Mouse (Mus musculus): ENCODE measurements around the gene Pygl. TPM values are rescaled to one million over a fixed set of nuclear protein-coding genes. Genes with fewer than 3 reads are reported as not detected.
A peak's percentile ranks its signal among the peaks of the same experiment; 100 is the strongest.
"Not testable (repeated sequence)": the region's sequence is repeated elsewhere in the genome, so short reads cannot be mapped to it uniquely, and the experiment has no call there.

Pygl gene
- polyA plus RNA-seq, 1 experiment from 2014 or later: 27.6 TPM

DNA sequence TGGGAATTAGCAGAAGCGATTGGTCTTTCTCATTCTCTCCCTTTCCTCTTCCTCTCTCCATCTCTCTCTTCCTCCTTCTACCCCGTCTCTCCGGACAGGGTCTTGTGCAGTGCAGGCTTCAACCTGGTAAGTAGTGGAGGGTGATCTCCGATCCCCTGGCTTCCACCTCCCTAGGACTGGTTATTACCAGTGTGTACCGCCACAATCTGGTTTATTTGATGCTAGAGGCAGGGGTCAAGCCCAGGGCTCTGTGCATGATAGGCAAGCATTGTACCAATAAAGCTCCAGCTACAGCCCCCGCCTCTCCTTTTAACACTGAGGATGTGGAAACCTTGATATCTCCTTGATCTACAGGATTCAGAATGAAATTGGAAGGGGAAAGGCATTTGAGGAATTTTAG, 17.7 kb downstream of the Pygl start:
- Histone ChIP-seq H3K4me1 (ENCODE audit: control insufficient read depth, insufficient read depth, low read length) (no peaks in the 10 kb centered on the region), H3K4me3 (ENCODE audit: low read length) (no peak overlapping the region), H3K9me3 (ENCODE audit: control insufficient read depth, low read length) (no peaks in the 10 kb centered on the region), H3K27me3 (replicated peaks; ENCODE audit: control insufficient read depth, insufficient read depth, low read length) (no peaks in the 10 kb centered on the region), H3K9ac (ENCODE audit: low read depth, low read length) (no peak overlapping the region), H3K36me3 (ENCODE audit: control insufficient read depth, insufficient read depth, low read length) (no peaks in the 10 kb centered on the region), H3K27ac (ENCODE audit: low read length) (no peak overlapping the region), H3K4me2 (ENCODE audit: low read depth, low read length) (no peak overlapping the region)
- 84% methylated on average over 6 of the region's 6 CpGs for WGBS
- no peak for ATAC-seq

DNA sequence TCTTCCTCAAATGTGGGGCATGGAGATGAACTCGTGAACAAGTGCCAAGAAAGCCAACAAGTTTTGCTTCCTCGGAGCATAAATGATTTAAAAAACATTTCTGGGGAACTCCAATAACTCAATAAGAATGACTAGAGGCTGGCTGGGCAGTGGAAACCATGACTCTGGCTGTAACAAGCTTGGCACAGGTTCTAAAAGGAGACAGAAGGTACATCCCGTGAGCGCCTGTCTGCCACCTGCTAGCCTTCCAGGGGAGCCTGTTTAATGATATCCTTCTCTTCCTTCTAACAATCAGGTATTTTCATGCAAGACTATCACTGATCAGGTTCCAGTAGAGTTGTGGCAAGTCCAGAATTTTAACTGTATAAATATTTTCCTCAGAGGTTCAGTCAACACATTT, 18.8 kb downstream of the Pygl start:
- Histone ChIP-seq H3K27ac (ENCODE audit: low read length) (no peak overlapping the region), H3K4me1 (ENCODE audit: control insufficient read depth, insufficient read depth, low read length) (no peaks in the 10 kb centered on the region), H3K9me3 (ENCODE audit: control insufficient read depth, low read length) (no peaks in the 10 kb centered on the region), H3K27me3 (replicated peaks; ENCODE audit: control insufficient read depth, insufficient read depth, low read length) (no peaks in the 10 kb centered on the region), H3K4me3 (ENCODE audit: low read length) (no peak overlapping the region), H3K4me2 (ENCODE audit: low read depth, low read length) (no peak overlapping the region), H3K36me3 (ENCODE audit: control insufficient read depth, insufficient read depth, low read length) (no peaks in the 10 kb centered on the region), H3K9ac (ENCODE audit: low read depth, low read length) (no peak overlapping the region)
- WGBS: 80% methylated on average over 4 of the region's 4 CpGs
- ATAC-seq: no peak

DNA sequence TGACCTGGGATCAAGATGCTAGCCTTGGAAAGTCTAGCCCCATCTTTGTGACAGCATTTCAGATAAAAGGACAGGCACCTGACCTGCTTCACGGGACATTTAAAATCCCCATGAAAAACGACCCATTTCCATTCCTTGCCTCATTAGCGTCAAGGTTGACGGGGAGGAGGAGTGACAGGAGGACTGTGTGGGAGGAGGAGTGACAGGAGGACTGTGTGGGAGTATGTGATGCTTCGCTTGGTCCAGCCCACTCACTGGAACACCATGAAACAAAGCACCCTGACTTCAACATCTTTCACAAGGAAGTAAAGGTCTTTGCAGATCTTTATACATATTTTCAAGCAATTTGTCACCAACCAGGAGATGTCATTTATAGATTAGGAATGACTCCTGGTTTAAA, 23.1 kb downstream of the Pygl start:
- H3K36me3 ChIP-seq (ENCODE audit: control insufficient read depth, insufficient read depth, low read length): no peaks in the 10 kb centered on the region
- no peak for ATAC-seq
- 75% methylated on average over 5 of the region's 5 CpGs for WGBS

DNA sequence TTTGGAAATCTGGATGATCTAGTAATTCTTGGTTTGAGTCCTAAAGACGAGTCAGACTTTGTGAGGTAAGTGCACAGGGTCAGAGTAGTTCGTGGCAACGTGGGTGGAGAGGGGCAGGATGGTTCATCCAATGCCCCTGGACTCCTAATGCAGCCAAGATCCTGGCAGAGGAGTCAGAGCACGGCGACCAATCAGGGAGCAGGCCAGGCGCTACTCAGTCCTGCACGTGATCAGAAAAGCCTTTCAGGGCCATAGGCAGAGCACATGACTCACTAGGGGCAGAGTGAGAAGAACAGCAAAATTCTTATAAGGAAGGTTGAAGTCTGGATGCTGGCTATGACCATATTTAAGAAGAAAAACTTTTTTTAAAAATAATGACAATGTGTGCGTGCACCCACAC, 26.9 kb downstream of the Pygl start:
- no peak overlapping the region for H3K27ac ChIP-seq (ENCODE audit: low read length)
- 82% methylated on average over 8 of the region's 8 CpGs for WGBS
- H3K36me3 ChIP-seq (ENCODE audit: control insufficient read depth, insufficient read depth, low read length): no peaks in the 10 kb centered on the region
- no peaks in the 10 kb centered on the region for H3K4me1 ChIP-seq (ENCODE audit: control insufficient read depth, insufficient read depth, low read length)
- no peaks in the 10 kb centered on the region for H3K9me3 ChIP-seq (ENCODE audit: control insufficient read depth, low read length)
- ATAC-seq: no peak
- no peak overlapping the region for H3K4me3 ChIP-seq (ENCODE audit: low read length)
- no peak overlapping the region for H3K9ac ChIP-seq (ENCODE audit: low read depth, low read length)
- H3K27me3 ChIP-seq (replicated peaks; ENCODE audit: control insufficient read depth, insufficient read depth, low read length): no peaks in the 10 kb centered on the region
- no peak overlapping the region for H3K4me2 ChIP-seq (ENCODE audit: low read depth, low read length)

More for the DNA sequence above, 23.1 kb downstream of the Pygl start:
- Histone ChIP-seq H3K27ac (ENCODE audit: low read length) (no peak overlapping the region), H3K9me3 (ENCODE audit: control insufficient read depth, low read length) (no peaks in the 10 kb centered on the region), H3K4me1 (ENCODE audit: control insufficient read depth, insufficient read depth, low read length) (no peaks in the 10 kb centered on the region), H3K4me2 (ENCODE audit: low read depth, low read length) (no peak overlapping the region), H3K4me3 (ENCODE audit: low read length) (no peak overlapping the region), H3K9ac (ENCODE audit: low read depth, low read length) (no peak overlapping the region), H3K27me3 (replicated peaks; ENCODE audit: control insufficient read depth, insufficient read depth, low read length) (no peaks in the 10 kb centered on the region)

DNA sequence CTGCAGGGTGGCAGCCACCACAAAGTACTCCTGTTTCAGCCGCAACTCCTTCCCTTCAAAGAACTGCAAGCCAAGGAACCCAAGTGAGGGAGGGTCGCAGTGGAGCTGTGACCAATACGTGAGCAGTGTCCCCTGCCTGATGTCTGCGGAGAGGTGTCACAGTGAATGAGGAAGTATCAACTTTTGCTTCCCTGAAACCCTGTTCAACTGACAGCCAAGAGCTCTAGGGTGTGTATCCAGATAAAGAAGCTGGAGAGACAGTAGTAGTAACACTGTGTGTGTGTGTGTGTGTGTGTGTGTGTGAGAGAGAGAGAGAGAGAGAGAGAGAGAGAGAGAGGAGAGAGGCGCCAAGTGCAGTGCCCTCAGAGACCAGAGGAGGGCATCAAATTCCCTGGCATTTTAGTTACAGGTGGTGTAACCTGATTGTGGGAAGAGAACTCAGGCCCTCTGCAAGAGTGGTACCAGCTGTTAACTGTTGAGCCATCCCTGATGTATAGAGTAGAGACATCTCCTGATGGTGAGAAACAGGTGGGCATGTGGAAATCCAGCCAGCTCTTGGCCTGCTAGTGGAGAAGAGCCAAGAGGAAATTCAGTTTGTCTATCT, 29.3 kb downstream of the Pygl start:
- no peak for ATAC-seq
- Histone ChIP-seq H3K36me3 (ENCODE audit: control insufficient read depth, insufficient read depth, low read length) (no peaks in the 10 kb centered on the region), H3K4me2 (ENCODE audit: low read depth, low read length) (no peak overlapping the region), H3K27ac (ENCODE audit: low read length) (no peak overlapping the region), H3K4me1 (ENCODE audit: control insufficient read depth, insufficient read depth, low read length) (no peaks in the 10 kb centered on the region), H3K4me3 (ENCODE audit: low read length) (no peak overlapping the region), H3K9ac (ENCODE audit: low read depth, low read length) (no peak overlapping the region), H3K9me3 (ENCODE audit: control insufficient read depth, low read length) (no peaks in the 10 kb centered on the region), H3K27me3 (replicated peaks; ENCODE audit: control insufficient read depth, insufficient read depth, low read length) (no peaks in the 10 kb centered on the region)
- WGBS: 76% methylated on average over 5 of the region's 5 CpGs

DNA sequence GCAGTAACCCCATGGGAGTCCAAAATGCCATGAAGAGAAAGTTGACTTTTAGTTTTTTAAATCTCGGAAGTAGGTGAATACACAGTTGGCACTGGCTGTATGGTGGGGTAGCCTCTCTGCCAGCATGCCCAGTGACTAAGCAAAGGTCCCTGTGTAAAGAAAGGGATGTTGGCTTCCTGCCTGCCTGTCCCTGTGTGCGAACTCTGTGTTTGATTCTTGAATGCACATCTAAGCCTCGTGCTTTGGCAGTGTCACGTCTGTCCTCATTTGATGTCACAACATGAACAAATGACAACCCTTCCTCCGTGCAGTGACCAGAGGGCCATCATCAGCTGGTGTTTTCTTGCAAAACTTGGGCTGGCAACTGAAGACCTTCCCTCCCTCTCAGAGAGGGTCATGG, 34.9 kb downstream of the Pygl start:
- no peaks in the 10 kb centered on the region for H3K4me1 ChIP-seq (ENCODE audit: control insufficient read depth, insufficient read depth, low read length)
- H3K36me3 ChIP-seq (ENCODE audit: control insufficient read depth, insufficient read depth, low read length): no peaks in the 10 kb centered on the region
- WGBS: 87% methylated on average over 5 of the region's 5 CpGs
- ATAC-seq: no peak
- H3K9ac ChIP-seq (ENCODE audit: low read depth, low read length): no peak overlapping the region
- H3K27ac ChIP-seq (ENCODE audit: low read length): no peak overlapping the region
- no peaks in the 10 kb centered on the region for H3K9me3 ChIP-seq (ENCODE audit: control insufficient read depth, low read length)
- H3K4me3 ChIP-seq (ENCODE audit: low read length): no peak overlapping the region
- H3K27me3 ChIP-seq (replicated peaks; ENCODE audit: control insufficient read depth, insufficient read depth, low read length): no peaks in the 10 kb centered on the region
- no peak overlapping the region for H3K4me2 ChIP-seq (ENCODE audit: low read depth, low read length)

DNA sequence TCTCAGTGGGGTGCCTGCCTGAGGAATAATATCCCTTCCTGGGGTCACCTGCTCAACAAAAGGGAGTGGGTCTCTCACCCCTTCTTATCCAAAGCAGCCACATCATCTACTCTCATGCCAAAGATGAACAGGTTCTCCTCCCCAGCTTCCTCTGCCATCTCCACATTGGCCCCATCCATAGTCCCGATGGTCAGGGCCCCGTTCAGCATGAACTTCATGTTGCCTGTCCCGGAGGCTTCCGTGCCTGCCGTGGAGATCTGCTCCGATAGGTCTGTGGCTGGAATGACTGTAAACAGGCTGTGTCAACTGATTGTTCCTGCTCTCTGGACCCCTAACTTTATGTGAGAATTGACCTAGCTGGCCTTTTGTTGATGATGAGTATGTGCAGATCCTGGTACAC, 35.9 kb downstream of the Pygl start:
- Histone ChIP-seq H3K9ac (ENCODE audit: low read depth, low read length) (no peak overlapping the region), H3K4me2 (ENCODE audit: low read depth, low read length) (no peak overlapping the region), H3K27ac (ENCODE audit: low read length) (no peak overlapping the region), H3K9me3 (ENCODE audit: control insufficient read depth, low read length) (no peaks in the 10 kb centered on the region), H3K4me1 (ENCODE audit: control insufficient read depth, insufficient read depth, low read length) (no peaks in the 10 kb centered on the region), H3K4me3 (ENCODE audit: low read length) (no peak overlapping the region), H3K36me3 (ENCODE audit: control insufficient read depth, insufficient read depth, low read length) (no peaks in the 10 kb centered on the region), H3K27me3 (replicated peaks; ENCODE audit: control insufficient read depth, insufficient read depth, low read length) (no peaks in the 10 kb centered on the region)
- no peak for ATAC-seq
- 98% methylated on average over 6 of the region's 6 CpGs for WGBS

DNA sequence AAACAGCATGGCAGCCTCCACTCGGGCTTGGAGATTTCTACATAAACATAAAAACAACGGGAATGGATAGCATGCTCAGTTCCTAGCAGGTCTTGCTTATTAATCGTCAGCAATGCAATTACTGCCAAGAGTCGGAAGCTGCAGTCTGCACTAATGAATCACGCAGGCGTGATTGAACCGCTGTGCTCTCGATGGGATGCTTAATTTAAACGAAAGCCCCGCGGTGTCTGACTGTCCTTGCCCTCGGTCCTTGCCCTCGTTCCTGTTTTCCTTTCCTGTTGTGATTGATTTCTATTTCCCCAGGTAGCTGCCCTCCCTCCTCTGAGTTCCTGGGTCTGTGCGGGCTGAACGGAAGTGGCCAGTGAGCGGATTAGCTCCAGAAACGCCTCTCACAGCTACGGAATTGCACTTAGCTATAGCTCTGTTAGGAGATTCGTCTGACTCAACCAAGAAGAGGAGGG, 39.0 kb downstream of the Pygl start:
- H3K27ac ChIP-seq (ENCODE audit: low read length): 0 out of 2 replicates have a peak overlapping the region, but pooled peaks have one; percentile 14
- H3K4me1 ChIP-seq (ENCODE audit: control insufficient read depth, insufficient read depth, low read length): no peaks in the 10 kb centered on the region
- ATAC-seq: peak; percentile 40
- peak overlapping the region; percentile 51; the same call in 1 of the 2 replicates for H3K9ac ChIP-seq (ENCODE audit: low read depth, low read length)
- 18% methylated on average over 19 of the region's 19 CpGs for WGBS
- H3K4me2 ChIP-seq (ENCODE audit: low read depth, low read length): peak overlapping the region; percentile 38
- no peaks in the 10 kb centered on the region for H3K27me3 ChIP-seq (replicated peaks; ENCODE audit: control insufficient read depth, insufficient read depth, low read length)
- no peaks in the 10 kb centered on the region for H3K36me3 ChIP-seq (ENCODE audit: control insufficient read depth, insufficient read depth, low read length)
- H3K9me3 ChIP-seq (ENCODE audit: control insufficient read depth, low read length): no peaks in the 10 kb centered on the region
- peak overlapping the region; percentile 32 for H3K4me3 ChIP-seq (ENCODE audit: low read length)

DNA sequence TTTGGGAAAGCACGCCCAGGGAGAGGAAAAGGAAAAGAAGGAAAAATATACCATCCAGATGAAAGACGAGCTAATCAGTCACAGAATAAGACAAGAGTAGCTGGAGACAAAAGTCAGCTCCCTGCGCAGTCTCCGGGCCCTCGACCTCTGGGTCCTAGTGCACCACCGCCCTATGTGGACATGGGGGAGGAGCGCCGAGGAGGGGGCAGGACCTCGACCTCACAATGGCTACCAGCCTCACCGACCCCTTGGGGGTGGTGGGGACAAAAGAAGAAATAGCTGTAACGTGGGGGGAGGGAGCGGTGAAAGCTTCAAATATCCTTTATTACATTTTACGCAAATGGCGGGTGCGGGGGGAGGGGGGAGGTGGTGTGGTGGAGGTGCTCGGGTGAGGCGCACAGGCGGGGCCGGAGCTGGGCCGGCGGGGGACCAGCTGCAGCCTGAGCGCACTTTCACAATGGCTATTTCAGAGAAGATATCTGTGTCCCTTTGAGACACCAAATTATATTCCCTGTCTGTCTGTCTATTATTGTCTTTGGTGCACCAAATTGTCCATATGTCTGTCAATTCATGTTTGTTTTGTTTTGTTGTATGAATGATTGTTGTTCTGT, 47.0 kb downstream of the Pygl start:
- 79% methylated on average over 22 of the region's 22 CpGs for WGBS
- no peaks in the 10 kb centered on the region for H3K36me3 ChIP-seq (ENCODE audit: control insufficient read depth, insufficient read depth, low read length)

DNA sequence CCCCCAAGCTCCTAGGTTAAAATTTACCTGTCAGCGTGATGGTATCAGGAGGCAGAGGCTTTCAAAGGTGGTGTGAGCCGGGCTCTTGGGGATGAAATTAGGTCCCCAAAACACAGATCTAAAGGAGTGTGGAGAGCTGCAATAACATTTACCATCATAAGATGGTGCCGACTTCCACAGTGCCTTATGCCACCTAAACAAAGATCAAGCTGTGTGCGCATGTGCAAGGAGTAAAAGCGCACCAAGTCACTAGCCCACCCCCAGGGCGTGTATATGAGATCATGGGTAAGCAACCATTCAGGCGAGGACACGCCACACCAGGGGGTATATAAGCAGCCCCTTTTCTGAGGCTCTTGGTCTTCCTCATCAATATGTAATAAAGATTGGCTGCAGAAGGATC, 47.8 kb downstream of the Pygl start:
- not testable (repeated sequence) for H3K9ac ChIP-seq (ENCODE audit: low read depth, low read length); ATAC-seq; H3K36me3 ChIP-seq (ENCODE audit: control insufficient read depth, insufficient read depth, low read length); H3K27ac ChIP-seq (ENCODE audit: low read length); H3K4me2 ChIP-seq (ENCODE audit: low read depth, low read length); H3K27me3 ChIP-seq (replicated peaks; ENCODE audit: control insufficient read depth, insufficient read depth, low read length); H3K4me3 ChIP-seq (ENCODE audit: low read length); H3K9me3 ChIP-seq (ENCODE audit: control insufficient read depth, low read length); H3K4me1 ChIP-seq (ENCODE audit: control insufficient read depth, insufficient read depth, low read length)
- WGBS: 95% methylated on average over 8 of the region's 8 CpGs

More for the DNA sequence above, 47.0 kb downstream of the Pygl start:
- no peak overlapping the region for H3K9ac ChIP-seq (ENCODE audit: low read depth, low read length)
- no peaks in the 10 kb centered on the region for H3K4me1 ChIP-seq (ENCODE audit: control insufficient read depth, insufficient read depth, low read length)
- H3K27me3 ChIP-seq (replicated peaks; ENCODE audit: control insufficient read depth, insufficient read depth, low read length): no peaks in the 10 kb centered on the region
- H3K4me3 ChIP-seq (ENCODE audit: low read length): no peak overlapping the region
- H3K27ac ChIP-seq (ENCODE audit: low read length): no peak overlapping the region
- peaks cover 7% of the 10 kb centered on the region; the same call in 1 of the 2 replicates for H3K9me3 ChIP-seq (ENCODE audit: control insufficient read depth, low read length)
- ATAC-seq: no peak
- no peak overlapping the region for H3K4me2 ChIP-seq (ENCODE audit: low read depth, low read length)

All from intestine, embryonic 16.5 days (tissue).